Mouse (Mus musculus) embryo, embryonic 11.5 days (tissue): Measurements from ENCODE around the gene Prpf3.
"Not testable (repeated sequence)": the region's sequence is repeated elsewhere in the genome, so short reads cannot be mapped to it uniquely, and the experiment has no call there.

Experiments
- DNase-seq: peaks from one replicate; pipeline ENCODE4 v3.0.0-alpha.2; 2012; ENCODE audit warnings: low read depth, low spot score

Gene Prpf3

DNA sequence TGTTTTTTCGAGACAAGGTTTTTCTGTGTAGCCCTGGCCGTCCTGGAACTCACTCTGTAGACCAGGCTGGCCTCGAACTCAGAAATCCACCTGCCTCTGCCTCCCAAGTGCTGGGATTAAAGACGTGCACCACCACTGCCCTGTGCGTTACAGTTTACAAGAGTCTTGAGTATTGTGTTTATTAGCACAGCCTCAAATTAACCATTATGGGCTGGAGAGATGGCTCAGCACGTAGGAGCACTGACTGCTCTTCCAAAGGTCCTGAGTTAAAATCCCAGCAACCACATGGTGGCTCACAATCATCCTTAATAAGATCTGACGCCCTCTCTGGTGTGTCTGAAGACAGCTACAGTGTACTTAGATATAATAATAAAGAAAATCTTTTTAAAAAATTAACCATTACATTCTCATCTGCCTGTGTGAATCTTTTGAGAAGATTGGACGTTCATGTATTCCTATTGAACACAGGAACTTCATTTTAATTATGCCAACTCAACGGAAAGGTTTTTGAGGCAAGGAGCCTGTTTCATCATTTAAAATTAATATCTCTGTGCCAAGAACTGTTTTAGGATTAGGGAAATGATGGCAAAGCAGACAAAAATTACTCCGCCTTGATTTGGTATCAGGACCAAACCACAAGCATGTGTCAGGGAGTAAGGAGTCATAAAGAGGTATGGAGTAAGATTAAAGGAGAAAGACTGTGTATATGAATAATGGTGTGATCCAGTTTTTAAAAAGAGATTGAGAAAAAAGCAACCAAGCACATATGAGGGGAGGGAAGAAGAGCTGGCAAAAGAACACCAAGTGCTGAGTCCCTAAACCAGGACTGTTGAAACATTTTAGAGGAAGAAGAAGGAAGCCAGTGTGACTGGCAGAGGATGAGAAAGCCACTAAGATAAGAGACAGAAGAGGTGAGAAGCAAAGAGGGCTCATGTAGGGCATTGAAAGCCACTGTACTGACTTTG is 35.4 kb downstream of the Prpf3 start:
- no peak for DNase-seq

GRCm38 (mm10) chr3:95819351-95819985 is 36.2 kb downstream of the Prpf3 start:
- DNase-seq, result peak; percentile 100

DNA sequence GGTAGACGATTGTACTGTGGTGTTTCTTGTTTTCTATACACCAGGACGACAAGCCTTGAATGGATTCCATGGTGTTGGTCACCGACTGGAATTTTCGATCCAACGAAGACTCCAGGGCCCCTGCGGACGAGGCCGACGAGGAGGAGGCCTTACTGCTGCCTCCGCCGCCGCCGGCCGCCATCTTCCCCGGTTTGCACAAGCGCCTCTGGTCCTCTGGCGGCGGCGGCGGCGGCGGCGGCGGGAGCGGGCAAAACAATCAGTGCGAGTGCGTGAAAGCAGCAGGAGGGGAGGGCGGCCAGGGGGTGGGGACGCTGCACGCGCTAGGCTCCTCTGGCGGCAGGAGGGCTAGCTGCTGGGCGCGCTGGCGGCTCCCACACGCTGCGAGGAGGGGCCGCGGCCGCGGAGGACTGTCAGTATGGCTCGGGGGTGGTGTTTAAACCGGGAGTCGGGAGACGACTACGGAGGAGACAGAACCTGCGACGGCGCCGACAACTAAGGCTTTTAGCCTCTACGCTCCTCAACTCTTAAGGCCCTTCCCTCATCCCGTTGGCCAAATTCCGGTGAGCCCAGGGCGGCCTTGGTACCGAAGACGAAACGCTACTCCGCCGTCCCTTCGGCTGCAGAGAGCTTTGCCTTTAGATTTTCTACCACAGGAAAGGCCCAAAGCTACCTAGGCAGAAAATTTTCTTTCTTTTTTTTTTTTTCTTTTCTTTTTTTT is 37.0 kb downstream of the Prpf3 start, which contains the start of gene Rprd2:
Gene Rprd2, minus strand, starts transcription at position 293 of the 718 bp plus-strand sequence.
- peak; percentile 47 for DNase-seq

DNA sequence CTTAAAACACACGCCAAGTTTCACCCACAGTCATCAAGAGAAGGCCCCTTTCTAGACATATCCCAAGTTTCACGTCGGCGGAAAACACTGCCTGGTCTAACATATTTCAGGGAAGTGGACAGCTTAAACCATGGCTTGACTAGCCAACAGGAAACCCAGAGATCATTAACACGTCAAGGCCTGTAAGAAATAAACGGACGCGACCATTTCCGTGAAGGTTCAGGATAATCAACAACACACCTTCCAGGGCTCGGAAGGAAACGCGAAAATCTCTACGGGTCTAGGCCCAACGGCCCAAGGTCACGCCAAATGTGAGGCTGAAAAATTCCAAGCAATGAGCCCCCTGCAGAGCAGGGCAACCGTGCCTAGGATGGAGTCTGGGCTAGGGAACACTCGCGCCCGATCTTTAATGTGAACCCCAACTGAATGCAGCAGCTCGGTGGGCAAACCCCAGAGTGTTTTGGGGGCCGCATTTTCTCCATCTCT is 37.6 kb downstream of the Prpf3 start:
- DNase-seq, result peak; percentile 40

DNA sequence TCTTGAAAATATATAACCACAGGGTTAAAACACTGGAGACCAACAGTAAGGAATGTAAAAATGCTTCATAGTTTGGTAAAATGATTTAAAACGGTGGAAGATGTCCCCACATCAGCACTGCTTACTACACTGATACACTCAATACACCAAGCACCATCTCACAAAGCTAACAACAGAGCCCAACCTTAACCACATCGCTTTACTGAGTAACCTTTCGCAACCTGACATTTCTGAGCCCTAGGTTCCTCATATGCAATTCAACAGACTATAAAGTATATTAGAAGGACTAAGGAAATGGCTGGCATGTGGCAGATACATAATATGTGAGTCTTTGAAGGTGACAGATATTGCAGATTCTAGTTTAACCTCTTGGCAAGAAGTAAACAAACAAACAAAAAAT is 39.0 kb downstream of the Prpf3 start:
- DNase-seq, result no peak

DNA sequence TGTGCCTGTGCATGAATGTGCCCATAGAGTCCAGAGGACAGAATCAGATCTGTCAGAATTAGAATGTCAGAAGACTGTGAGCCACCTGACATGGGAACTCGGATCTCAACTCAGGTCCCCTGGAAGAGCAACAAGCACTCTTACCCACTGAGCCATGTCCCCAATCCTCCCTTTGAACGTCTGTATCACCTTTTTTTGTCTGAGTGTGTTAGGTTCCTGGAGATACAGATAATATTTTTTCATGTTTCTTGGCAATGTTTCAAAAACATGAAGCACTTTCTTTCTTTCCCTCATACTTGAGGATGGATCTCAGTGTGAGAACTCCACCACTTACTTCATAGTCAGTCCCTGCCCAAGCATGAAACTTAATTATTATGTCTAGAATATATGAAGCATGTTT is 47.3 kb downstream of the Prpf3 start:
- no peak for DNase-seq

- not testable (repeated sequence) for DNase-seq
Observed at GRCm38 (mm10) chr3:95807630-95808029, 48.1 kb downstream of the Prpf3 start.

- no peak for DNase-seq
Observed at GRCm38 (mm10) chr3:95806677-95807076, 49.0 kb downstream of the Prpf3 start.

GRCm38 (mm10) chr3:95803851-95804250 is 51.8 kb downstream of the Prpf3 start:
- DNase-seq, result no peak

DNA sequence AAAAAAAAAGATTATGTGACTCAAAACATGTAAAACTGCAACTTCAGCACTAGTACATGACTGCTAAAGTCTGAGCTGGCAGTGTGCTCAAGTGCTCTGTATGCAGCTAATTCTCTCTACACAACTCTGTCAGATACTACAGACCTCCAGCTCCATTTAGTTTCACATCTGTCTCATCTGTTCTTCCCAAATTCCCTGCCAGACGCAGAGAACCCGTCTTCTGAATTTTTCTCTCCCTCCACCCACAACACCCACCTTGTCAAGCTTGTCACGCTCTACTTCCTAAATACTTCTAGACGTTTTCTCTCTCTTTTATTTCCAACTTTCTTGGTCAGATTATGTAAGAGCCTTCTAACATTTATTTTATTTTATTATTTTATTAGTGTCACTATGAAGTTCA is 56.9 kb downstream of the Prpf3 start:
- no peak for DNase-seq

GRCm38 (mm10) chr3:95794299-95794698 is 61.4 kb downstream of the Prpf3 start:
- no peak for DNase-seq

GRCm38 (mm10) chr3:95793662-95794061 is 62.0 kb downstream of the Prpf3 start:
- DNase-seq, result no peak

DNA sequence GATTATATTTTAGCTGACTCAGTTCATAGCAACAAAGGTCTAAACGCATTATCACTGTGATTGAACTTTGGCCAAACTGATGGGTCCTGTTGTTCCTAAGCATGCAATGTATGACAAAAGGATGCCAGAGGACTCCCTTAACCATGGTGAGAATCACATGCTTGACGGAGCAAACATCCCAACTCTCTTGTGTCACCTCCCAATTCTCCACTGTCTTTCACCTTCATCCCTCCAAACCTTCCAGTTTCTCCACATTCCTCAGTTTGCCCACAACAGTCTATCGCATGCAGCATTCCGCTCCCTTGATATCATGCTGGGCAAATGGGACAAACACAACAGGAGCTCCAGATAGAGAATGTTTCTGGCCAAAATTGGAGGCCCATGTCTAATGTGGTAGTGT is 70.2 kb downstream of the Prpf3 start:
- DNase-seq, result no peak
